Mouse (Mus musculus): ENCODE data around the gene Fam151a.

- no peak for TF ChIP-seq CTCF (IDR thresholded peaks at IDR 0.05; ENCODE audit: extremely low read depth, insufficient read length, insufficient replicate concordance, low read depth, low read length)
- TF ChIP-seq POLR2A (IDR thresholded peaks at IDR 0.05; ENCODE audit: low read depth, low read length) = no peak
Observed at GRCm38 (mm10) chr4:106730814-106731213, 2.9 kb upstream of the Fam151a start, which contains the start of gene Mroh7.

Measured in small intestine, adult 2 months (tissue).